8 mouse cellular contexts compared by ENCODE assay signal in the genomic region with DNA sequence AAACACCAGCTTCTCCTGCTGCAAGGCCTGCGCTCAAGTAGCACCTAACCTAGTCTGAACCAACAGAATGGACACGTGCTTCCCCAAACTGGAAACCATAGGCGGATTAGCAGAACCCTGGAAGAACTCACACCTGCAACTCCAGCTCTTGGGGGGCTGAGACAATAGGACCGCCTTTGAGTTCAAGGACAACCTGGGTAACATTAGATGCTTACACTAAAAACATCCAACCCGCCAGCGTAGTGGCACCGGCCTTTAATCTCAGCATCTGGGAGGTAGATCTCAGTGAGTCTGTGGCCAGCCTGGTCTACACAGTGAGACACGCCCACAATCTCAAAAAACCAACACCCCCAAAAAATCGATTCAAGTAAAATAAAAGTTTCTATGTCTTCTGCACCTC. TPM values are rescaled to one million over a fixed set of nuclear protein-coding genes. Genes with fewer than 3 reads are reported as not detected.
DNase-seq lines count a peak whose midpoint lies in the region; ATAC-seq and TF ChIP-seq lines count a peak whose summit lies in the region.

No protein-coding gene starts in this region.

- ATAC-seq in kidney, embryonic 16.5 days (ENCODE audit: low FRiP score, low TSS enrichment) = no peak
- ATAC-seq in hindbrain, embryonic 15.5 days (ENCODE audit: low FRiP score, low read depth) = no peak
- no peak for ATAC-seq in midbrain, postnatal 0 days (ENCODE audit: low FRiP score)

- DNase-seq in kidney, postnatal 10 days = no peak
- DNase-seq in ZHBTc4 (ENCODE audit: low read depth, low spot score) = peak; percentile 21
- no peak for DNase-seq in midbrain, postnatal 0 days (ENCODE audit: low spot score)
- no peak for DNase-seq in frontal cortex, postnatal 10 days (ENCODE audit: low spot score in 2 of 2)
- DNase-seq in adrenal gland, adult 18-20 months (ENCODE audit: low spot score in 2 of 2) = no peak
- no peak for DNase-seq in kidney, postnatal 36 days

- H3K4me3 ChIP-seq in kidney, embryonic 16.5 days (ENCODE audit: low read length) = peak overlapping the region; percentile 75
- peak overlapping the region; percentile 67 for H3K4me3 ChIP-seq in hindbrain, embryonic 15.5 days
- H3K4me3 ChIP-seq in midbrain, postnatal 0 days (ENCODE audit: low read depth, low read length) = peak overlapping the region; percentile 63

- peak overlapping the region; percentile 86 for H3K4me2 ChIP-seq in kidney, embryonic 16.5 days (replicated peaks; ENCODE audit: low read depth, low read length)
- H3K4me2 ChIP-seq in hindbrain, embryonic 15.5 days = peak overlapping the region; percentile 93
- peak overlapping the region; percentile 65 for H3K4me2 ChIP-seq in midbrain, postnatal 0 days (ENCODE audit: low read depth, low read length, poor library complexity, severe bottlenecking)

- H3K9ac ChIP-seq in kidney, embryonic 16.5 days (replicated peaks; ENCODE audit: low read length) = peak overlapping the region; percentile 79
- peak overlapping the region; percentile 77 for H3K9ac ChIP-seq in hindbrain, embryonic 15.5 days
- H3K9ac ChIP-seq in midbrain, postnatal 0 days (replicated peaks; ENCODE audit: low read length, poor library complexity, severe bottlenecking) = peak overlapping the region; percentile 78

- 39% methylated on average over 9 of the region's 9 CpGs for WGBS in kidney, embryonic 16.5 days
- 52% methylated on average over 9 of the region's 9 CpGs for WGBS in hindbrain, embryonic 15.5 days
- 37% methylated on average over 9 of the region's 9 CpGs for WGBS in midbrain, postnatal 0 days

- H3K27me3 ChIP-seq in kidney, embryonic 16.5 days (ENCODE audit: insufficient read depth, low read length) = no peaks in the 10 kb centered on the region
- no peaks in the 10 kb centered on the region for H3K27me3 ChIP-seq in hindbrain, embryonic 15.5 days
- no peaks in the 10 kb centered on the region for H3K27me3 ChIP-seq in midbrain, postnatal 0 days (ENCODE audit: insufficient read depth, low read length)

- no peaks in the 10 kb centered on the region for H3K9me3 ChIP-seq in kidney, embryonic 16.5 days (ENCODE audit: low read length)
- H3K9me3 ChIP-seq in hindbrain, embryonic 15.5 days = no peaks in the 10 kb centered on the region
- no peaks in the 10 kb centered on the region for H3K9me3 ChIP-seq in midbrain, postnatal 0 days (ENCODE audit: low read length)

- TF ChIP-seq CTCF in midbrain, postnatal 0 days (IDR thresholded peaks at IDR 0.05) = no peak

- peaks cover 20% of the 10 kb centered on the region for H3K4me1 ChIP-seq in kidney, embryonic 16.5 days (ENCODE audit: insufficient read depth, low read length)
- H3K4me1 ChIP-seq in hindbrain, embryonic 15.5 days (replicated peaks) = peaks cover 27% of the 10 kb centered on the region
- H3K4me1 ChIP-seq in midbrain, postnatal 0 days (ENCODE audit: insufficient read depth, low read length) = peaks cover 17% of the 10 kb centered on the region

- H3K27ac ChIP-seq in kidney, embryonic 16.5 days (ENCODE audit: low read length) = no peak overlapping the region
- H3K27ac ChIP-seq in hindbrain, embryonic 15.5 days (replicated peaks) = no peak overlapping the region
- H3K27ac ChIP-seq in midbrain, postnatal 0 days (ENCODE audit: low read depth, low read length) = peak overlapping the region; percentile 83

- no peaks in the 10 kb centered on the region; the same call in 1 of the 2 replicates for H3K36me3 ChIP-seq in kidney, embryonic 16.5 days (ENCODE audit: insufficient read depth, low read length)
- peaks cover 10% of the 10 kb centered on the region; the same call in 1 of the 2 replicates for H3K36me3 ChIP-seq in hindbrain, embryonic 15.5 days
- H3K36me3 ChIP-seq in midbrain, postnatal 0 days (ENCODE audit: insufficient read depth, low read length) = peaks cover 11% of the 10 kb centered on the region; the same call in 1 of the 2 replicates

RNA-seq across cellular contexts. Expression of a gene that starts 0.7 kb away (rescaled TPM):
- 76.8 and 81.3 TPM in 2 replicates for polyA plus RNA-seq in kidney, embryonic 16.5 days (2015; fragmentation: Nextera tagmentation; extraction: Ambion mirVana)
- 71.4 and 71.9 TPM in 2 replicates for polyA plus RNA-seq in hindbrain, embryonic 15.5 days (2015; fragmentation: Nextera tagmentation; extraction: Ambion mirVana)
- 36.7 and 62.2 TPM in 2 replicates for total RNA-seq in midbrain, postnatal 0 days (2014; rRNA removed)
- polyA plus RNA-seq in midbrain, postnatal 0 days (2015; fragmentation: Nextera tagmentation; extraction: Ambion mirVana) = 44.3 and 46.9 TPM in 2 replicates
- total RNA-seq in adrenal gland, adult 18-20 months (2021) = 10 to 100 TPM; 39.3 to 49.8 TPM

RNA-seq across cellular contexts. Expression of a gene that starts 24.8 kb away (rescaled TPM):
- 171 and 187 TPM in 2 replicates for polyA plus RNA-seq in kidney, embryonic 16.5 days (2015; fragmentation: Nextera tagmentation; extraction: Ambion mirVana)
- 128 and 130 TPM in 2 replicates for polyA plus RNA-seq in hindbrain, embryonic 15.5 days (2015; fragmentation: Nextera tagmentation; extraction: Ambion mirVana)
- total RNA-seq in midbrain, postnatal 0 days (2014; rRNA removed) = 46.7 and 48.6 TPM in 2 replicates
- 103 and 117 TPM in 2 replicates for polyA plus RNA-seq in midbrain, postnatal 0 days (2015; fragmentation: Nextera tagmentation; extraction: Ambion mirVana)
- total RNA-seq in adrenal gland, adult 18-20 months (2021) = 10 to 100 TPM; 46.1 to 62.3 TPM

RNA-seq across cellular contexts. Expression of a gene that starts 34.3 kb away (rescaled TPM):
- polyA plus RNA-seq in kidney, embryonic 16.5 days (2015; fragmentation: Nextera tagmentation; extraction: Ambion mirVana) = 0.06 TPM in 1 of 2 replicates, not detected in the other
- not detected in 2 replicates for polyA plus RNA-seq in hindbrain, embryonic 15.5 days (2015; fragmentation: Nextera tagmentation; extraction: Ambion mirVana)
- total RNA-seq in midbrain, postnatal 0 days (2014; rRNA removed) = not detected in 2 replicates
- polyA plus RNA-seq in midbrain, postnatal 0 days (2015; fragmentation: Nextera tagmentation; extraction: Ambion mirVana) = not detected in 2 replicates
- not detected for total RNA-seq in adrenal gland, adult 18-20 months (2021)

RNA-seq across cellular contexts. Expression of a gene that starts 43.7 kb away (rescaled TPM):
- 12.5 and 15.0 TPM in 2 replicates for polyA plus RNA-seq in kidney, embryonic 16.5 days (2015; fragmentation: Nextera tagmentation; extraction: Ambion mirVana)
- 2.7 and 4.3 TPM in 2 replicates for polyA plus RNA-seq in hindbrain, embryonic 15.5 days (2015; fragmentation: Nextera tagmentation; extraction: Ambion mirVana)
- total RNA-seq in midbrain, postnatal 0 days (2014; rRNA removed) = not detected in 2 replicates
- 1.1 TPM in 1 of 2 replicates, not detected in the other for polyA plus RNA-seq in midbrain, postnatal 0 days (2015; fragmentation: Nextera tagmentation; extraction: Ambion mirVana)
- not detected for total RNA-seq in adrenal gland, adult 18-20 months (2021)

RNA-seq across cellular contexts. Expression of a gene that starts 50.0 kb away (rescaled TPM):
- polyA plus RNA-seq in kidney, embryonic 16.5 days (2015; fragmentation: Nextera tagmentation; extraction: Ambion mirVana) = 117 and 123 TPM in 2 replicates
- polyA plus RNA-seq in hindbrain, embryonic 15.5 days (2015; fragmentation: Nextera tagmentation; extraction: Ambion mirVana) = 140 and 164 TPM in 2 replicates
- 115 and 121 TPM in 2 replicates for total RNA-seq in midbrain, postnatal 0 days (2014; rRNA removed)
- polyA plus RNA-seq in midbrain, postnatal 0 days (2015; fragmentation: Nextera tagmentation; extraction: Ambion mirVana) = 165 and 175 TPM in 2 replicates
- 10 to 100 TPM; 20.7 to 28.3 TPM for total RNA-seq in adrenal gland, adult 18-20 months (2021)
